Comparison of ENCODE assay signal across 7 mouse cellular contexts in the genomic region with DNA sequence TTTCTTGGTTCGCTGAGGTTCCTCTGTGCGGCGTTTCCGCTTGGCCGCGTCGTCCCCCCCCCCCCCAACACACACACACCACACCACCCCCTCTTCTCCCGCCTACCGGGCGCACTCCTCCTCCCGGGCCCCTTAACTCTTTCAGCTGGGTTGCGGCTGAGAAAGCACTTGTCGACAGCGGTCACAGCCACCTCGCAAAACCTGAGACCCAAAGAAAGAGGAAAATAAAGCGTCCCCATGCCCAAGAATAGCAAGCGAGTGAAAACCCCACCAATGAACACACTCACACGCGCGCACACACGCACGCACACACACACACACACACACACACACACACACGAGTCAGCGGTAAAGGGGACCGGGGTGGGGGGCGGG. TPM values are rescaled to one million over a fixed set of nuclear protein-coding genes. Genes with fewer than 3 reads are reported as not detected.
A peak's percentile ranks its signal among the peaks of the same experiment; 100 is the strongest.
DNase-seq lines count a peak whose midpoint lies in the region; ATAC-seq lines count a peak whose summit lies in the region.

No protein-coding gene starts in this region.

- peaks cover 50% of the 10 kb centered on the region for H3K4me1 ChIP-seq in megakaryocyte, embryonic 14.5 days
- H3K4me1 ChIP-seq in forebrain, embryonic 15.5 days: peaks cover 11% of the 10 kb centered on the region; the same call in 1 of the 2 replicates
- H3K4me1 ChIP-seq in midbrain, embryonic 16.5 days (ENCODE audit: control insufficient read depth, insufficient read depth, low read length): peaks cover 13% of the 10 kb centered on the region; the same call in 1 of the 2 replicates

- peaks cover 6% of the 10 kb centered on the region; the same call in 1 of the 2 replicates for H3K9me3 ChIP-seq in megakaryocyte, embryonic 14.5 days
- H3K9me3 ChIP-seq in forebrain, embryonic 15.5 days: no peaks in the 10 kb centered on the region
- H3K9me3 ChIP-seq in midbrain, embryonic 16.5 days (replicated peaks; ENCODE audit: control insufficient read depth, low read length, poor library complexity, severe bottlenecking): no peaks in the 10 kb centered on the region

- H3K4me2 ChIP-seq in forebrain, embryonic 15.5 days (replicated peaks): peak overlapping the region; percentile 98
- peak overlapping the region; percentile 75 for H3K4me2 ChIP-seq in midbrain, embryonic 16.5 days (ENCODE audit: low read length)

- no peak for ATAC-seq in megakaryocyte, adult 5-6 weeks (ENCODE audit: poor library complexity, severe bottlenecking)
- peak; percentile 27; the same call in 1 of the 2 replicates for ATAC-seq in forebrain, embryonic 15.5 days (replicated peaks)
- peak; percentile 40 for ATAC-seq in midbrain, embryonic 16.5 days

- H3K36me3 ChIP-seq in megakaryocyte, embryonic 14.5 days (replicated peaks; ENCODE audit: low read length): no peaks in the 10 kb centered on the region
- no peaks in the 10 kb centered on the region for H3K36me3 ChIP-seq in forebrain, embryonic 15.5 days
- H3K36me3 ChIP-seq in midbrain, embryonic 16.5 days (ENCODE audit: control insufficient read depth, insufficient read depth, low read length): no peaks in the 10 kb centered on the region

- H3K27ac ChIP-seq in forebrain, embryonic 15.5 days (replicated peaks): peak overlapping the region; percentile 100
- peak overlapping the region; percentile 99 for H3K27ac ChIP-seq in midbrain, embryonic 16.5 days (ENCODE audit: low read length)

- peak overlapping the region; percentile 90 for H3K9ac ChIP-seq in forebrain, embryonic 15.5 days (replicated peaks)
- H3K9ac ChIP-seq in midbrain, embryonic 16.5 days (ENCODE audit: low read depth, low read length): peak overlapping the region; percentile 70

- peaks cover 92% of the 10 kb centered on the region for H3K27me3 ChIP-seq in megakaryocyte, embryonic 14.5 days (replicated peaks)
- H3K27me3 ChIP-seq in forebrain, embryonic 15.5 days: no peaks in the 10 kb centered on the region
- no peaks in the 10 kb centered on the region for H3K27me3 ChIP-seq in midbrain, embryonic 16.5 days (ENCODE audit: control insufficient read depth, insufficient read depth, low read depth, low read length)

- H3K4me3 ChIP-seq in megakaryocyte, embryonic 14.5 days (replicated peaks): peak overlapping the region; percentile 85
- H3K4me3 ChIP-seq in forebrain, embryonic 15.5 days: peak overlapping the region; percentile 94
- H3K4me3 ChIP-seq in midbrain, embryonic 16.5 days (ENCODE audit: low read depth, low read length): peak overlapping the region; percentile 89

- DNase-seq in kidney, postnatal 14 days: peak; percentile 72
- DNase-seq in urinary bladder, postnatal 25 days (ENCODE audit: low spot score): no peak
- no peak for DNase-seq in adrenal gland, adult 18-20 months (ENCODE audit: low spot score in 2 of 2)

- under 1% methylated on average over 22 of the region's 26 CpGs for WGBS in forebrain, embryonic 15.5 days
- WGBS in midbrain, embryonic 16.5 days: under 1% methylated on average over 22 of the region's 26 CpGs

RNA-seq across cellular contexts. Expression of a gene that starts 1.3 kb away (rescaled TPM):
- polyA plus RNA-seq in megakaryocyte, embryonic 14.5 days (2012; ENCODE audit: insufficient read depth, low replicate concordance): not detected in 2 replicates
- total RNA-seq in megakaryocyte, adult 5-6 weeks (2015): not detected in 2 replicates
- total RNA-seq in megakaryocyte, adult 5-6 weeks (2017): not detected in 2 replicates
- 49.1 and 52.0 TPM in 2 replicates for polyA plus RNA-seq in forebrain, embryonic 15.5 days (2015; fragmentation: Nextera tagmentation; extraction: Ambion mirVana)
- 14.3 and 14.9 TPM in 2 replicates for polyA plus RNA-seq in midbrain, embryonic 16.5 days (2015; fragmentation: Nextera tagmentation; extraction: Ambion mirVana)
- not detected for total RNA-seq in adrenal gland, adult 18-20 months (2021)

Comparison
In these comparisons a context has a peak if more than half of its experiments do, and no peak if none do; other contexts are left out.
1. RNA of a gene that starts 1.3 kb away (polyA plus RNA-seq): 49.1 to 52.0 TPM in forebrain, embryonic 15.5 days and 14.3 to 14.9 TPM in midbrain, embryonic 16.5 days; not detected in megakaryocyte, embryonic 14.5 days; every median in the first group is over 10 times any median in the second.
2. Peak in every context shown above with its lines, with median percentiles within 50 percentile points of each other: H3K4me3 ChIP-seq.